Mouse (Mus musculus): ENCODE data around the gene Rbm38. TPM values are rescaled to one million over a fixed set of nuclear protein-coding genes. Genes with fewer than 3 reads are reported as not detected.

Gene Rbm38
- polyA plus RNA-seq, 1 experiment from 2014 or later, result 65.0 TPM

- no peak for ATAC-seq (ENCODE audit: low FRiP score)
- no peaks in the 10 kb centered on the region for H3K27me3 ChIP-seq
- H3K36me3 ChIP-seq (replicated peaks), result no peaks in the 10 kb centered on the region
- H3K4me1 ChIP-seq, result peaks cover 8% of the 10 kb centered on the region; the same call in 1 of the 2 replicates
- H3K4me2 ChIP-seq, result no peak overlapping the region
- no peak overlapping the region for H3K27ac ChIP-seq
- 87% methylated on average over 10 of the region's 10 CpGs for WGBS
- no peak overlapping the region for H3K4me3 ChIP-seq (replicated peaks)
- no peak overlapping the region for H3K9ac ChIP-seq
- H3K9me3 ChIP-seq, result no peaks in the 10 kb centered on the region
Measured at GRCm38 (mm10) chr2:173056303-173056881, 36.1 kb downstream of the Rbm38 start.

GRCm38 (mm10) chr2:173056882-173057315 is 36.6 kb downstream of the Rbm38 start:
- Histone ChIP-seq H3K36me3 (replicated peaks) (no peaks in the 10 kb centered on the region), H3K4me2 (no peak overlapping the region), H3K27ac (no peak overlapping the region), H3K4me1 (peaks cover 8% of the 10 kb centered on the region; the same call in 1 of the 2 replicates), H3K9me3 (no peaks in the 10 kb centered on the region), H3K4me3 (replicated peaks) (no peak overlapping the region), H3K9ac (no peak overlapping the region), H3K27me3 (no peaks in the 10 kb centered on the region)
- ATAC-seq (ENCODE audit: low FRiP score), result no peak
- 78% methylated on average over 11 of the region's 11 CpGs for WGBS

- no peak overlapping the region for H3K4me3 ChIP-seq (replicated peaks)
- H3K27me3 ChIP-seq, result no peaks in the 10 kb centered on the region
- no peak overlapping the region for H3K27ac ChIP-seq
- H3K9me3 ChIP-seq, result no peaks in the 10 kb centered on the region
- no peak overlapping the region for H3K4me2 ChIP-seq
- no peak overlapping the region for H3K9ac ChIP-seq
- no peaks in the 10 kb centered on the region for H3K36me3 ChIP-seq (replicated peaks)
- peaks cover 8% of the 10 kb centered on the region; the same call in 1 of the 2 replicates for H3K4me1 ChIP-seq
- ATAC-seq (ENCODE audit: low FRiP score), result no peak
- WGBS, result 75% methylated on average over 10 of the region's 10 CpGs
Measured at GRCm38 (mm10) chr2:173057623-173058022, 37.3 kb downstream of the Rbm38 start.

GRCm38 (mm10) chr2:173058263-173058662 is 38.0 kb downstream of the Rbm38 start:
- H3K4me3 ChIP-seq (replicated peaks), result no peak overlapping the region
- H3K4me1 ChIP-seq, result peaks cover 8% of the 10 kb centered on the region; the same call in 1 of the 2 replicates
- no peaks in the 10 kb centered on the region for H3K9me3 ChIP-seq
- no peaks in the 10 kb centered on the region for H3K36me3 ChIP-seq (replicated peaks)
- WGBS, result 32% methylated on average over 11 of the region's 11 CpGs
- H3K27ac ChIP-seq, result no peak overlapping the region
- no peak overlapping the region for H3K9ac ChIP-seq
- H3K4me2 ChIP-seq, result no peak overlapping the region
- no peaks in the 10 kb centered on the region for H3K27me3 ChIP-seq
- ATAC-seq (ENCODE audit: low FRiP score), result no peak

- H3K9me3 ChIP-seq, result no peaks in the 10 kb centered on the region
- H3K4me2 ChIP-seq, result no peak overlapping the region
- peaks cover 8% of the 10 kb centered on the region; the same call in 1 of the 2 replicates for H3K4me1 ChIP-seq
- no peaks in the 10 kb centered on the region for H3K36me3 ChIP-seq (replicated peaks)
- no peak for ATAC-seq (ENCODE audit: low FRiP score)
- no peak overlapping the region for H3K4me3 ChIP-seq (replicated peaks)
- H3K9ac ChIP-seq, result no peak overlapping the region
- H3K27me3 ChIP-seq, result no peaks in the 10 kb centered on the region
- WGBS, result 91% methylated on average over 9 of the region's 9 CpGs
- H3K27ac ChIP-seq, result no peak overlapping the region
Measured at GRCm38 (mm10) chr2:173060450-173060849, 40.2 kb downstream of the Rbm38 start.

GRCm38 (mm10) chr2:173061443-173062351 is 41.4 kb downstream of the Rbm38 start:
- H3K9me3 ChIP-seq, result no peaks in the 10 kb centered on the region
- no peak for ATAC-seq (ENCODE audit: low FRiP score)
- no peaks in the 10 kb centered on the region for H3K36me3 ChIP-seq (replicated peaks)
- H3K27me3 ChIP-seq, result no peaks in the 10 kb centered on the region
- H3K27ac ChIP-seq, result no peak overlapping the region
- peaks cover 8% of the 10 kb centered on the region; the same call in 1 of the 2 replicates for H3K4me1 ChIP-seq
- H3K4me3 ChIP-seq (replicated peaks), result no peak overlapping the region
- WGBS, result 73% methylated on average over 15 of the region's 15 CpGs
- H3K4me2 ChIP-seq, result no peak overlapping the region
- H3K9ac ChIP-seq, result no peak overlapping the region

- Histone ChIP-seq H3K36me3 (replicated peaks) (no peaks in the 10 kb centered on the region), H3K9me3 (no peaks in the 10 kb centered on the region), H3K27me3 (no peaks in the 10 kb centered on the region), H3K4me3 (replicated peaks) (no peak overlapping the region), H3K27ac (no peak overlapping the region), H3K4me2 (no peak overlapping the region), H3K4me1 (0 out of 2 replicates have a peak, but pooled peaks cover 3% of the 10 kb centered on the region), H3K9ac (no peak overlapping the region)
- 88% methylated on average over 1 of the region's 1 CpGs for WGBS
- ATAC-seq (ENCODE audit: low FRiP score), result no peak
Measured at GRCm38 (mm10) chr2:173063219-173063618, 42.9 kb downstream of the Rbm38 start.

- no peaks in the 10 kb centered on the region for H3K4me1 ChIP-seq
Measured at GRCm38 (mm10) chr2:173064864-173065263, 44.6 kb downstream of the Rbm38 start.

GRCm38 (mm10) chr2:173072948-173073347 is 52.6 kb downstream of the Rbm38 start:
- Histone ChIP-seq H3K4me1 (no peaks in the 10 kb centered on the region), H3K9ac (no peak overlapping the region), H3K27me3 (no peaks in the 10 kb centered on the region), H3K36me3 (replicated peaks) (no peaks in the 10 kb centered on the region), H3K4me2 (no peak overlapping the region), H3K4me3 (replicated peaks) (no peak overlapping the region), H3K27ac (no peak overlapping the region), H3K9me3 (no peaks in the 10 kb centered on the region)
- WGBS, result 90% methylated on average over 7 of the region's 7 CpGs
- no peak for ATAC-seq (ENCODE audit: low FRiP score)

More at GRCm38 (mm10) chr2:173064864-173065263, 44.6 kb downstream of the Rbm38 start:
- Histone ChIP-seq H3K4me3 (replicated peaks) (no peak overlapping the region), H3K9ac (no peak overlapping the region), H3K9me3 (no peaks in the 10 kb centered on the region), H3K4me2 (no peak overlapping the region), H3K36me3 (replicated peaks) (no peaks in the 10 kb centered on the region), H3K27me3 (no peaks in the 10 kb centered on the region), H3K27ac (no peak overlapping the region)
- no peak for ATAC-seq (ENCODE audit: low FRiP score)
- 88% methylated on average over 2 of the region's 2 CpGs for WGBS

GRCm38 (mm10) chr2:173073666-173074065 is 53.4 kb downstream of the Rbm38 start:
- Histone ChIP-seq H3K27me3 (no peaks in the 10 kb centered on the region), H3K4me2 (no peak overlapping the region), H3K9ac (no peak overlapping the region), H3K4me3 (replicated peaks) (no peak overlapping the region), H3K36me3 (replicated peaks) (no peaks in the 10 kb centered on the region), H3K9me3 (no peaks in the 10 kb centered on the region), H3K27ac (no peak overlapping the region), H3K4me1 (no peaks in the 10 kb centered on the region)
- WGBS, result 84% methylated on average over 5 of the region's 5 CpGs
- ATAC-seq (ENCODE audit: low FRiP score), result no peak

- Histone ChIP-seq H3K4me1 (no peaks in the 10 kb centered on the region), H3K36me3 (replicated peaks) (no peaks in the 10 kb centered on the region)
Measured at GRCm38 (mm10) chr2:173076921-173077320, 56.6 kb downstream of the Rbm38 start.

GRCm38 (mm10) chr2:173079766-173080549 is 59.7 kb downstream of the Rbm38 start:
- ATAC-seq (ENCODE audit: low FRiP score), result no peak
- no peaks in the 10 kb centered on the region for H3K36me3 ChIP-seq (replicated peaks)
- H3K4me3 ChIP-seq (replicated peaks), result no peak overlapping the region
- WGBS, result 61% methylated on average over 10 of the region's 10 CpGs
- no peaks in the 10 kb centered on the region; the same call in 1 of the 2 replicates for H3K27me3 ChIP-seq
- no peak overlapping the region for H3K9ac ChIP-seq
- H3K4me2 ChIP-seq, result no peak overlapping the region
- no peaks in the 10 kb centered on the region for H3K9me3 ChIP-seq
- no peak overlapping the region for H3K27ac ChIP-seq
- no peaks in the 10 kb centered on the region for H3K4me1 ChIP-seq

More at GRCm38 (mm10) chr2:173076921-173077320, 56.6 kb downstream of the Rbm38 start:
- Histone ChIP-seq H3K4me2 (no peak overlapping the region), H3K4me3 (replicated peaks) (no peak overlapping the region), H3K9ac (no peak overlapping the region), H3K9me3 (no peaks in the 10 kb centered on the region), H3K27me3 (no peaks in the 10 kb centered on the region; the same call in 1 of the 2 replicates), H3K27ac (no peak overlapping the region)
- 88% methylated on average over 9 of the region's 9 CpGs for WGBS
- no peak for ATAC-seq (ENCODE audit: low FRiP score)

All from forebrain, embryonic 12.5 days (tissue).